20 mouse cellular contexts compared by ENCODE assay signal in genomic region chr5:128433786-128434185, GRCm38 (mm10). TPM values are rescaled to one million over a fixed set of nuclear protein-coding genes. Genes with fewer than 3 reads are reported as not detected.
A peak's percentile ranks its signal among the peaks of the same experiment; 100 is the strongest.
DNase-seq lines count a peak whose midpoint lies in the region; ATAC-seq and TF ChIP-seq lines count a peak whose summit lies in the region.
"Had no signal": no experiment of that assay in that cellular context is flagged by ENCODE, and none has a peak within 500 bp of the region (broad histone marks: within the 10 kb centered on the region; RNA-seq: fewer than 3 reads in every experiment).

No protein-coding gene starts in this region.

- H3K27ac ChIP-seq in hindbrain, embryonic 14.5 days = no peak overlapping the region
- H3K27ac ChIP-seq in hindbrain, embryonic 12.5 days = no peak overlapping the region
- no peak overlapping the region for H3K27ac ChIP-seq in midbrain, embryonic 10.5 days (replicated peaks)
- H3K27ac ChIP-seq in midbrain, postnatal 0 days (ENCODE audit: low read depth, low read length) = no peak overlapping the region
- H3K27ac ChIP-seq: embryonic facial prominence, embryonic 10.5 days; forebrain, embryonic 13.5 days; heart, adult 2 months; heart, embryonic 15.5 days had no signal

- no peak overlapping the region for H3K9ac ChIP-seq in hindbrain, embryonic 14.5 days
- H3K9ac ChIP-seq in hindbrain, embryonic 12.5 days = no peak overlapping the region
- H3K9ac ChIP-seq in midbrain, postnatal 0 days (replicated peaks; ENCODE audit: low read length, poor library complexity, severe bottlenecking) = no peak overlapping the region
- H3K9ac ChIP-seq: heart, embryonic 15.5 days had no signal

- H3K4me2 ChIP-seq in hindbrain, embryonic 14.5 days (replicated peaks) = 0 out of 2 replicates have a peak overlapping the region, but pooled peaks have one; percentile 94
- no peak overlapping the region for H3K4me2 ChIP-seq in hindbrain, embryonic 12.5 days (replicated peaks)
- H3K4me2 ChIP-seq in midbrain, postnatal 0 days (ENCODE audit: low read depth, low read length, poor library complexity, severe bottlenecking) = no peak overlapping the region

- H3K27me3 ChIP-seq in hindbrain, embryonic 14.5 days (ENCODE audit: control insufficient read depth, insufficient read depth, low read length) = peaks cover 53% of the 10 kb centered on the region
- H3K27me3 ChIP-seq in hindbrain, embryonic 12.5 days = peaks cover 87% of the 10 kb centered on the region
- peaks cover 97% of the 10 kb centered on the region for H3K27me3 ChIP-seq in midbrain, embryonic 10.5 days (ENCODE audit: low read depth, poor library complexity, severe bottlenecking)
- peaks cover 49% of the 10 kb centered on the region for H3K27me3 ChIP-seq in midbrain, postnatal 0 days (ENCODE audit: insufficient read depth, low read length)

- H3K4me3 ChIP-seq in hindbrain, embryonic 14.5 days (replicated peaks; ENCODE audit: low read length) = no peak overlapping the region
- H3K4me3 ChIP-seq in hindbrain, embryonic 12.5 days = no peak overlapping the region
- H3K4me3 ChIP-seq in midbrain, embryonic 10.5 days = 0 out of 2 replicates have a peak overlapping the region, but pooled peaks have one; percentile 62
- H3K4me3 ChIP-seq in midbrain, postnatal 0 days (ENCODE audit: low read depth, low read length) = no peak overlapping the region
- H3K4me3 ChIP-seq: heart, adult 2 months had no signal

- no peaks in the 10 kb centered on the region for H3K36me3 ChIP-seq in hindbrain, embryonic 14.5 days (replicated peaks; ENCODE audit: control insufficient read depth, insufficient read depth)
- no peaks in the 10 kb centered on the region for H3K36me3 ChIP-seq in hindbrain, embryonic 12.5 days
- H3K36me3 ChIP-seq in midbrain, embryonic 10.5 days = no peaks in the 10 kb centered on the region
- H3K36me3 ChIP-seq in midbrain, postnatal 0 days (ENCODE audit: insufficient read depth, low read length) = no peaks in the 10 kb centered on the region
- H3K36me3 ChIP-seq: embryonic facial prominence, embryonic 10.5 days; heart, embryonic 15.5 days had no signal

- TF ChIP-seq CTCF in midbrain, postnatal 0 days (IDR thresholded peaks at IDR 0.05) = no peak

- no peaks in the 10 kb centered on the region for H3K9me3 ChIP-seq in hindbrain, embryonic 14.5 days (ENCODE audit: control insufficient read depth, low read length)
- no peaks in the 10 kb centered on the region for H3K9me3 ChIP-seq in hindbrain, embryonic 12.5 days (replicated peaks)
- H3K9me3 ChIP-seq in midbrain, embryonic 10.5 days (replicated peaks) = no peaks in the 10 kb centered on the region
- no peaks in the 10 kb centered on the region for H3K9me3 ChIP-seq in midbrain, postnatal 0 days (ENCODE audit: low read length)
- H3K9me3 ChIP-seq: embryonic facial prominence, embryonic 10.5 days; forebrain, embryonic 13.5 days; heart, embryonic 15.5 days had no signal

- 26% methylated on average over 9 of the region's 9 CpGs for WGBS in hindbrain, embryonic 14.5 days
- 33% methylated on average over 9 of the region's 9 CpGs for WGBS in hindbrain, embryonic 12.5 days
- WGBS in midbrain, embryonic 10.5 days = 33% methylated on average over 9 of the region's 9 CpGs
- 23% methylated on average over 9 of the region's 9 CpGs for WGBS in midbrain, postnatal 0 days

- H3K4me1 ChIP-seq in hindbrain, embryonic 14.5 days (replicated peaks; ENCODE audit: control insufficient read depth, insufficient read depth, low read length) = peaks cover 4% of the 10 kb centered on the region; the same call in 1 of the 2 replicates
- peaks cover 11% of the 10 kb centered on the region for H3K4me1 ChIP-seq in hindbrain, embryonic 12.5 days
- peaks cover 26% of the 10 kb centered on the region for H3K4me1 ChIP-seq in midbrain, embryonic 10.5 days
- H3K4me1 ChIP-seq in midbrain, postnatal 0 days (ENCODE audit: insufficient read depth, low read length) = no peaks in the 10 kb centered on the region
- H3K4me1 ChIP-seq: heart, embryonic 15.5 days had no signal

- no peak for DNase-seq in hindbrain, embryonic 14.5 days (ENCODE audit: low spot score)
- no peak for DNase-seq in midbrain, embryonic 10.5 days (ENCODE audit: low spot score)
- no peak for DNase-seq in midbrain, postnatal 0 days (ENCODE audit: low spot score)
- DNase-seq in retina, embryonic 14.5 days (ENCODE audit: low spot score) = peak; percentile 61
- DNase-seq in retina, postnatal 1 day = no peak
- no peak for DNase-seq in right cerebral cortex, postnatal 25 days
- DNase-seq: adrenal gland, postnatal 14 days; cerebellum, adult 11-12 months; cerebellum, adult 9-10 months; cerebellum, postnatal 25 days; forebrain, postnatal 0 days; gastrocnemius, postnatal 14 days; heart, adult 2 months; heart, postnatal 14 days had no signal

- no peak for ATAC-seq in hindbrain, embryonic 14.5 days (ENCODE audit: low FRiP score)
- ATAC-seq in hindbrain, embryonic 12.5 days (ENCODE audit: low FRiP score) = no peak
- ATAC-seq in midbrain, postnatal 0 days (ENCODE audit: low FRiP score) = no peak
- ATAC-seq: forebrain, embryonic 13.5 days had no signal

RNA-seq across cellular contexts. Expression of gene Tmem132d, which starts 0.9 kb away (rescaled TPM):
- polyA plus RNA-seq in hindbrain, embryonic 14.5 days (2014; fragmentation: Nextera tagmentation; extraction: Ambion mirVana) = 4.5 and 5.7 TPM in 2 replicates
- polyA plus RNA-seq in hindbrain, embryonic 12.5 days (2016; fragmentation: Nextera tagmentation; extraction: Ambion mirVana) = 0.96 and 2.4 TPM in 2 replicates
- polyA plus RNA-seq in midbrain, embryonic 10.5 days (2016; fragmentation: Nextera tagmentation; extraction: Ambion mirVana) = 0.28 and 0.37 TPM in 2 replicates
- total RNA-seq in midbrain, postnatal 0 days (2014; rRNA removed) = 14.7 and 16.9 TPM in 2 replicates
- polyA plus RNA-seq in midbrain, postnatal 0 days (2015; fragmentation: Nextera tagmentation; extraction: Ambion mirVana) = 3.3 and 4.0 TPM in 2 replicates
- total RNA-seq: adrenal gland, postnatal 14 days; hematopoietic stem cell, adult 5-6 weeks had no signal
- polyA plus RNA-seq: C2C12 had no signal
